Mouse (Mus musculus) heart, embryonic 12.5 days (tissue): ENCODE data around the gene Gm14288. TPM values are rescaled to one million over a fixed set of nuclear protein-coding genes. Genes with fewer than 3 reads are reported as not detected.
"Not testable (repeated sequence)": the region's sequence is repeated elsewhere in the genome, so short reads cannot be mapped to it uniquely, and the experiment has no call there.

ENCODE experiments used
- ATAC-seq: fragments of 200-750 bp; cut with Nextera tagmentation; 2 replicates; pipeline ENCODE4 v1.8.0; 2017; ENCODE audit warnings: moderate TSS enrichment, moderate library complexity; ENCODE audit not compliant: insufficient number of reproducible peaks, low FRiP score
- H3K27ac ChIP-seq: fragments of 300-500 bp; sonication (generic); 2 replicates; pipeline ENCODE4 v1.5.1; 2016; ENCODE audit warnings: mild to moderate bottlenecking, moderate library complexity; ENCODE audit not compliant: poor library complexity, severe bottlenecking
- H3K27me3 ChIP-seq: fragments of 300-500 bp; sonication (generic); replicated peaks from 2 replicates; pipeline ENCODE4 v1.6.1; 2016; ENCODE audit warnings: mild to moderate bottlenecking, moderate library complexity
- H3K36me3 ChIP-seq: fragments of 300-500 bp; sonication (generic); 2 replicates; pipeline ENCODE4 v1.6.1; 2016; ENCODE audit warnings: mild to moderate bottlenecking, moderate library complexity
- H3K4me1 ChIP-seq: fragments of 300-500 bp; sonication (generic); replicated peaks from 2 replicates; pipeline ENCODE4 v1.6.1; 2016; ENCODE audit warnings: mild to moderate bottlenecking
- H3K4me2 ChIP-seq: fragments of 300-500 bp; sonication (generic); 2 replicates; pipeline ENCODE4 v1.6.1; 2016; ENCODE audit warnings: mild to moderate bottlenecking, moderate library complexity
- H3K4me3 ChIP-seq: fragments of 300-500 bp; sonication (generic); 2 replicates; pipeline ENCODE4 v1.5.1; 2016; ENCODE audit warnings: mild to moderate bottlenecking
- H3K9ac ChIP-seq: fragments of 300-500 bp; sonication (generic); 2 replicates; pipeline ENCODE4 v1.6.1; 2016; ENCODE audit warnings: mild to moderate bottlenecking, moderate library complexity
- H3K9me3 ChIP-seq: fragments of 300-500 bp; sonication (generic); replicated peaks from 2 replicates; pipeline ENCODE4 v1.6.1; 2016; ENCODE audit warnings: mild to moderate bottlenecking, moderate library complexity
- WGBS: fragments of 180-500 bp; shearing (Covaris S2); methylation state at CpG from one replicate; pipeline ENCODE4 v1.1.7; 2016; 5-methylcytosine and 5-hydroxymethylcytosine counted together
- polyA plus RNA-seq: library from polyadenylated mRNA; unstranded; fragments of >200 nt; fragmentation: Nextera tagmentation; extraction: Ambion mirVana; gene quantifications from 2 replicates; pipeline ENCODE4 v1.2.1, GENCODE M21; 2016

Gm14288 gene
- 3.3 and 5.0 TPM in 2 replicates for polyA plus RNA-seq

DNA sequence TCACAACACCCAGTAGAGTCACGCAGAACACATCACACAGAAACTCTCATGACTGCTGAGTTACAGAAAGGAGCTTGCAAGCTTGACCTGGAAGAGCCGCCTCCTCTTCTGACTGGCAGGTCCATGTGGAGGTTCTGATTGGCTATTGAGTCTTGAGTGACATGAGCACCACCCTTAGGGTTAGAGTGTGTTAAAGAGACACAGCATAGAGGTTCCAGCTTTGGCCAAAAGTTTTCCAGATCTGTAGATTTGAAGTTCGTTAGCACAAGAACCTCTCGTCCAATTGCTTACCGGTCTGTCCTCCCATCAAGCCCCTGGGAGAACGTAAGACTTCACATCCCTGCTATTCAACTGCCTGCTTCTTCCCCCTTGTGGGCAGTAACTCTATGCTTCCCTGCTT, at the start of gene Gm14288:
Gene Gm14288, minus strand, starts transcription at position 101 of the 400 bp plus-strand sequence.
- H3K4me1 ChIP-seq, H3K9ac ChIP-seq, H3K36me3 ChIP-seq, H3K27ac ChIP-seq, ATAC-seq, H3K4me2 ChIP-seq, H3K4me3 ChIP-seq, H3K9me3 ChIP-seq, H3K27me3 ChIP-seq: not testable (repeated sequence)
- no CpG with 5 or more reads among the region's 6 CpGs for WGBS

DNA sequence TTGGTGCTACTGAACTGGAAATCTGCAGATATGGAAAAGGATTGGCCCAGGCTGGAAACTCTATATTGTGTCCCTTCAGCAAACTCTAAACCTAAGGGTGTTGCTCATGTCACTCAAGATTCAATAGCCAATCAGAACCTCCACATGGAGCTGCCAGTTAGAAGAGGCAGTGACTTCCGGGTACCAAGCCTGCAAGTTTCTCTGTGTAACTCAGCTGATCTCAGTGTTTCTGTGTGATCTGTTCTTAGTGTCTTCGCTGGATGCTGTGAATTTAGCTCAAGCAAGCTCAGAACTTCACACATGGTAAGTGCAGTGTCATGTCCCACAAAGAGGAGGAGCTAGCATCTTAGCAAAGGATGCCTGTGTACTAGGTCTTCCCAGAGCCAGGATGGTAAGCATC, 59.7 kb downstream of the Gm14288 start, which contains the start of gene Gm2007:
Gene Gm2007, plus strand, starts transcription at position 301 of the 400 bp plus-strand sequence.
- WGBS = no CpG with 5 or more reads among the region's 2 CpGs
- H3K4me1 ChIP-seq, H3K9me3 ChIP-seq, H3K4me2 ChIP-seq, H3K4me3 ChIP-seq, H3K36me3 ChIP-seq, H3K27ac ChIP-seq, H3K27me3 ChIP-seq, H3K9ac ChIP-seq, ATAC-seq: not testable (repeated sequence)

Other genes starting within 250 kb of the Gm14288 start
- not detected in 2 replicates for gene Gm11007, start 157.1 kb downstream of the Gm14288 start, polyA plus RNA-seq
- 9.8 and 10.8 TPM in 2 replicates for gene Zfp969, start 97.4 kb downstream of the Gm14288 start, polyA plus RNA-seq
- not detected in 2 replicates for gene Gm2007, start 59.6 kb downstream of the Gm14288 start, polyA plus RNA-seq
- 16.2 and 18.6 TPM in 2 replicates for gene Gm6710, start 68.1 kb upstream of the Gm14288 start, polyA plus RNA-seq
- 2.5 and 3.0 TPM in 2 replicates for gene Zfp966, start 130.0 kb upstream of the Gm14288 start, polyA plus RNA-seq
- gene Gm2026, start 164.2 kb upstream of the Gm14288 start, polyA plus RNA-seq = 18.4 and 20.8 TPM in 2 replicates